Mouse (Mus musculus) midbrain, embryonic 16.5 days (tissue): Measurements from ENCODE around the gene Cmklr1. TPM values are rescaled to one million over a fixed set of nuclear protein-coding genes. Genes with fewer than 3 reads are reported as not detected.

Source experiments
- ATAC-seq: fragments of 200-750 bp; cut with Nextera tagmentation; 2 replicates; pipeline ENCODE4 v1.8.0; 2017; ENCODE audit warnings: moderate TSS enrichment
- H3K27ac ChIP-seq: fragments of 300-500 bp; sonication (generic); 2 replicates; pipeline ENCODE4 v1.5.1; 2014; ENCODE audit warnings: mild to moderate bottlenecking, low read length, mixed read lengths
- H3K27me3 ChIP-seq: fragments of 300-500 bp; sonication (generic); 2 replicates; pipeline ENCODE4 v1.6.1; 2014; ENCODE audit warnings: low read depth, low read length, mixed read lengths; ENCODE audit not compliant: control insufficient read depth, insufficient read depth
- H3K36me3 ChIP-seq: fragments of 300-500 bp; sonication (generic); 2 replicates; pipeline ENCODE4 v1.6.1; 2014; ENCODE audit warnings: mild to moderate bottlenecking, low read length, moderate library complexity, mixed read lengths; ENCODE audit not compliant: control insufficient read depth, insufficient read depth
- H3K4me1 ChIP-seq: fragments of 300-500 bp; sonication (generic); 2 replicates; pipeline ENCODE4 v1.6.1; 2014; ENCODE audit warnings: mild to moderate bottlenecking, low read length, mixed read lengths; ENCODE audit not compliant: control insufficient read depth, insufficient read depth
- H3K4me2 ChIP-seq: fragments of 300-500 bp; sonication (generic); 2 replicates; pipeline ENCODE4 v1.6.1; 2014; ENCODE audit warnings: mild to moderate bottlenecking, low read length, mixed read lengths
- H3K4me3 ChIP-seq: fragments of 300-500 bp; sonication (generic); 2 replicates; pipeline ENCODE4 v1.5.1; 2014; ENCODE audit warnings: low read depth, mild to moderate bottlenecking, low read length, moderate library complexity, mixed read lengths
- H3K9ac ChIP-seq: fragments of 300-500 bp; sonication (generic); 2 replicates; pipeline ENCODE4 v1.6.1; 2014; ENCODE audit warnings: low read depth, low read length, mixed read lengths
- H3K9me3 ChIP-seq: fragments of 300-500 bp; sonication (generic); replicated peaks from 2 replicates; pipeline ENCODE4 v1.6.1; 2014; ENCODE audit warnings: mild to moderate bottlenecking, low read length, mixed read lengths; ENCODE audit not compliant: control insufficient read depth, poor library complexity, severe bottlenecking
- WGBS: fragments of 180-500 bp; shearing (Covaris S2); extraction: QIAGEN DNeasy Blood & Tissue Kit; methylation state at CpG from one replicate; pipeline ENCODE4 v1.1.7; 2014; 5-methylcytosine and 5-hydroxymethylcytosine counted together
- polyA plus RNA-seq: library from polyadenylated mRNA; unstranded; fragments of >200 nt; fragmentation: Nextera tagmentation; extraction: Ambion mirVana; gene quantifications from 2 replicates; pipeline ENCODE4 v1.2.1, GENCODE M21; 2015

The Cmklr1 gene
- polyA plus RNA-seq, 1 experiment from 2014 or later, result 1.3 TPM

DNA sequence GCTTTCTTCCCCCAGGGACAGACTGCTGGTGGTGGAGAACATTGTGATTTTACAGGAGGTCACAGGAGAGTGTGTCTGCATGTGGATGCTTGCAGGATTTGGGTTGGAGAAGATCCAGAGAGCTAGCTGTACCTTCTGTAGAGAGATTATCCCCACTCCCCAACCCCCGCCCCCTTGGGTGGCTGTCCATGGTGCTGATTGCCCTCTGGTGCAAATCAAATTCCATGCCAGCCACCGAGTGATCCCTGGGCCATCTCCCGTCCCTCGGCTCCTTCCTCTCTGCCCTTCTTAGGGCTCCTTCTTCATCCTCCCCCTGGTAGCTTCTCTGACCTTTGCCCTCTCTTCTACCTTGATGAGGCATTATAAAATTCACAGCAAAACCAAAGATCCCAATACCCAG, 85.8 kb downstream of the Cmklr1 start:
- no peak for ATAC-seq
- H3K4me2 ChIP-seq, result no peak overlapping the region
- no peak overlapping the region for H3K4me3 ChIP-seq
- no peak overlapping the region for H3K9ac ChIP-seq
- no peaks in the 10 kb centered on the region for H3K4me1 ChIP-seq
- H3K9me3 ChIP-seq, result no peaks in the 10 kb centered on the region
- 31% methylated on average over 4 of the region's 4 CpGs for WGBS
- H3K27me3 ChIP-seq, result no peaks in the 10 kb centered on the region; the same call in 1 of the 2 replicates
- 0 out of 2 replicates have a peak, but pooled peaks cover 2% of the 10 kb centered on the region for H3K36me3 ChIP-seq
- no peak overlapping the region for H3K27ac ChIP-seq

Other genes starting within 250 kb of the Cmklr1 start
- gene Wscd2, start 160.1 kb downstream of the Cmklr1 start, polyA plus RNA-seq, result 14.4 and 16.1 TPM in 2 replicates
- gene 1700069L16Rik, start 74.3 kb upstream of the Cmklr1 start, polyA plus RNA-seq, result not detected in 2 replicates
- gene Ficd, start 85.4 kb upstream of the Cmklr1 start, polyA plus RNA-seq, result 9.4 and 10.9 TPM in 2 replicates
- 39.8 and 47.5 TPM in 2 replicates for gene Sart3, start 122.1 kb upstream of the Cmklr1 start, polyA plus RNA-seq
- 77.8 and 84.5 TPM in 2 replicates for gene Iscu, start 122.3 kb upstream of the Cmklr1 start, polyA plus RNA-seq
- gene Tmem119, start 150.1 kb upstream of the Cmklr1 start, polyA plus RNA-seq, result 4.8 and 5.0 TPM in 2 replicates
- 1.6 and 2.0 TPM in 2 replicates for gene Selplg, start 182.2 kb upstream of the Cmklr1 start, polyA plus RNA-seq